Mouse (Mus musculus): ENCODE measurements around the gene Nfyb. TPM values are rescaled to one million over a fixed set of nuclear protein-coding genes. Genes with fewer than 3 reads are reported as not detected.

The Nfyb gene
- polyA plus RNA-seq, 1 experiment from 2014 or later: 104 TPM

GRCm38 (mm10) chr10:82699296-82699941, 64.5 kb downstream of the Nfyb start:
- WGBS: under 1% methylated on average over 59 of the region's 59 CpGs
- DNase-seq (ENCODE audit: low spot score) (peak; percentile 34), ATAC-seq (replicated peaks; ENCODE audit: insufficient number of reproducible peaks, low FRiP score, low TSS enrichment, low read depth) (peak; percentile 73)
- peak overlapping the region; percentile 87 for H3K4me2 ChIP-seq (ENCODE audit: low read depth, low read length)
- H3K4me3 ChIP-seq (ENCODE audit: low read depth, low read length): peak overlapping the region; percentile 92
- H3K9ac ChIP-seq (replicated peaks; ENCODE audit: low read length): peak overlapping the region; percentile 79
- H3K9me3 ChIP-seq (replicated peaks; ENCODE audit: control insufficient read depth, low read length): no peaks in the 10 kb centered on the region
- no peaks in the 10 kb centered on the region for H3K27me3 ChIP-seq (ENCODE audit: control insufficient read depth, insufficient read depth, low read length)
- no peak overlapping the region for H3K27ac ChIP-seq (replicated peaks; ENCODE audit: low read depth, low read length)
- H3K4me1 ChIP-seq (ENCODE audit: control insufficient read depth, insufficient read depth, low read length): no peaks in the 10 kb centered on the region
- no peaks in the 10 kb centered on the region for H3K36me3 ChIP-seq (replicated peaks; ENCODE audit: control insufficient read depth, insufficient read depth, low read depth, low read length)

DNA sequence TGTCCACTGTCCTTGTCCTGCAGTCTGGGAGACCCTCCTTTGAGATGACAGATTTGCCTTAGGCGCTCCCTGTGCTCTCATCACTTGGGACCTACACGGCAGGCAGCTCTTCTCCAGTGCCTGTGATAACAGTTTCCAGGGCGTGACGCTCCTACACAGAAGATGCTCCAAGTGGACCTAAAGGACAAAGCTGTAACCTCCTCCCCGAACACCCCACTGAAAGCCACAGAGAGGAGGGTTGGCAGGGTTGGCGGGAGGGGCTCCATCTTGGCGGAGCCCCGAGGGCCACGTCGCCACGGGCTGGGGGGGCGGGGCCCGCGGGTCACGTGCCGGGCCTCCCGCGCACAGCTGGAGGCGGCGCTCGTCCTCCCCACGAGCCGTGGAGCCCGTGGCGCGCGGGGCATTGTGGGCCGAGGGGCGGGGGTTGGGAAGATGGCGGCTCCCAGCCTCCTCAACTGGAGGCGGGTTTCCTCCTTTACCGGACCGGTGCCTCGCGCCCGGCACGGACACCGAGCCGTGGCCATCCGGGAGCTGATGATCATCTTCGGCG, 65.2 kb downstream of the Nfyb start:
- DNase-seq (ENCODE audit: low spot score) (peak; percentile 92), ATAC-seq (replicated peaks; ENCODE audit: insufficient number of reproducible peaks, low FRiP score, low TSS enrichment, low read depth) (peak; percentile 85)

More for the DNA sequence above, 65.2 kb downstream of the Nfyb start:
- WGBS: under 1% methylated on average over 33 of the region's 42 CpGs
- no peaks in the 10 kb centered on the region for H3K4me1 ChIP-seq (ENCODE audit: control insufficient read depth, insufficient read depth, low read length)
- peak overlapping the region; percentile 79 for H3K9ac ChIP-seq (replicated peaks; ENCODE audit: low read length)
- H3K4me2 ChIP-seq (ENCODE audit: low read depth, low read length): peak overlapping the region; percentile 87
- H3K9me3 ChIP-seq (replicated peaks; ENCODE audit: control insufficient read depth, low read length): no peaks in the 10 kb centered on the region
- H3K4me3 ChIP-seq (ENCODE audit: low read depth, low read length): peak overlapping the region; percentile 92
- H3K27me3 ChIP-seq (ENCODE audit: control insufficient read depth, insufficient read depth, low read length): no peaks in the 10 kb centered on the region
- H3K27ac ChIP-seq (replicated peaks; ENCODE audit: low read depth, low read length): peak overlapping the region; percentile 43
- no peaks in the 10 kb centered on the region for H3K36me3 ChIP-seq (replicated peaks; ENCODE audit: control insufficient read depth, insufficient read depth, low read depth, low read length)

Other genes with a start within 250 kb of the Nfyb start
- gene 1190007I07Rik, start 140.9 kb downstream of the Nfyb start, polyA plus RNA-seq (2014; fragmentation: Nextera tagmentation; extraction: Ambion mirVana): 39.0 and 41.2 TPM in 2 replicates
- 276 and 283 TPM in 2 replicates for gene Tdg, start 134.3 kb downstream of the Nfyb start, polyA plus RNA-seq (2014; fragmentation: Nextera tagmentation; extraction: Ambion mirVana)
- gene Glt8d2, start 73.5 kb downstream of the Nfyb start, polyA plus RNA-seq (2014; fragmentation: Nextera tagmentation; extraction: Ambion mirVana): 6.5 and 7.2 TPM in 2 replicates
- 29.9 and 36.5 TPM in 2 replicates for gene Hcfc2, start 68.0 kb downstream of the Nfyb start, polyA plus RNA-seq (2014; fragmentation: Nextera tagmentation; extraction: Ambion mirVana)
- 180 and 185 TPM in 2 replicates for gene Txnrd1, start 69.8 kb upstream of the Nfyb start, polyA plus RNA-seq (2014; fragmentation: Nextera tagmentation; extraction: Ambion mirVana)
- gene Eid3, start 102.5 kb upstream of the Nfyb start, polyA plus RNA-seq (2014; fragmentation: Nextera tagmentation; extraction: Ambion mirVana): 0.58 and 0.81 TPM in 2 replicates
- gene Chst11, start 221.4 kb upstream of the Nfyb start, polyA plus RNA-seq (2014; fragmentation: Nextera tagmentation; extraction: Ambion mirVana): 2.1 and 2.3 TPM in 2 replicates

Data from embryonic facial prominence, embryonic 11.5 days (tissue).